ENCODE assay signal across 11 mouse cellular contexts in genomic region chr17:15461921-15462495, GRCm38 (mm10). TPM values are rescaled to one million over a fixed set of nuclear protein-coding genes. Genes with fewer than 3 reads are reported as not detected.
A peak's percentile ranks its signal among the peaks of the same experiment; 100 is the strongest.
DNase-seq lines count a peak whose midpoint lies in the region; ATAC-seq and TF ChIP-seq lines count a peak whose summit lies in the region.
"Had no signal": no experiment of that assay in that cellular context is flagged by ENCODE, and none has a peak within 500 bp of the region (broad histone marks: within the 10 kb centered on the region; RNA-seq: fewer than 3 reads in every experiment).

No protein-coding gene starts in this region.

- DNase-seq in lung, embryonic 14.5 days, result no peak
- DNase-seq in lung, adult 2 months, result no peak
- DNase-seq in gastrocnemius, postnatal 10 days, result peak; percentile 27
- DNase-seq in ovary, postnatal 14 days (ENCODE audit: low spot score), result no peak
- no peak for DNase-seq in urinary bladder, postnatal 4 days (ENCODE audit: low spot score in 2 of 2)
- DNase-seq: lung, postnatal 14 days; midbrain, embryonic 14.5 days had no signal

- no peak overlapping the region for H3K9ac ChIP-seq in lung, embryonic 14.5 days
- H3K9ac ChIP-seq in heart, embryonic 13.5 days, result 0 out of 2 replicates have a peak overlapping the region, but pooled peaks have one; percentile 30

- no peak for TF ChIP-seq CTCF in lung, embryonic 14.5 days (IDR thresholded peaks at IDR 0.05; ENCODE audit: low read depth)
- no peak for TF ChIP-seq CTCF in lung, adult 2 months (IDR thresholded peaks at IDR 0.05; ENCODE audit: insufficient read depth, low read length)
- no peak for TF ChIP-seq CTCF in olfactory bulb, adult 2 months (IDR thresholded peaks at IDR 0.05; ENCODE audit: insufficient read depth, low read depth, low read length)

- no peaks in the 10 kb centered on the region for H3K9me3 ChIP-seq in lung, embryonic 14.5 days (ENCODE audit: low read depth, low read length)
- no peaks in the 10 kb centered on the region for H3K9me3 ChIP-seq in heart, embryonic 13.5 days

- H3K36me3 ChIP-seq in lung, embryonic 14.5 days (ENCODE audit: insufficient read depth), result peaks cover 4% of the 10 kb centered on the region
- H3K36me3 ChIP-seq in heart, embryonic 13.5 days, result peaks cover 4% of the 10 kb centered on the region

- 91% methylated on average over 6 of the region's 6 CpGs for WGBS in lung, embryonic 14.5 days
- 91% methylated on average over 6 of the region's 6 CpGs for WGBS in lung, adult 2 months
- WGBS in heart, embryonic 13.5 days, result 55% methylated on average over 6 of the region's 6 CpGs
- 55% methylated on average over 6 of the region's 6 CpGs for WGBS in olfactory bulb, adult 2 months

- no peak overlapping the region for H3K4me3 ChIP-seq in lung, embryonic 14.5 days (ENCODE audit: low read depth, low read length)
- no peak overlapping the region for H3K4me3 ChIP-seq in lung, adult 2 months (replicated peaks; ENCODE audit: extremely low read depth, low read depth, low read length)
- H3K4me3 ChIP-seq in heart, embryonic 13.5 days, result no peak overlapping the region
- no peak overlapping the region for H3K4me3 ChIP-seq in olfactory bulb, adult 2 months (ENCODE audit: insufficient read depth, low read depth, low read length)

- no peak for TF ChIP-seq POLR2A in lung, adult 2 months (IDR thresholded peaks at IDR 0.05; ENCODE audit: borderline replicate concordance, extremely low read depth, low read depth, low read length)
- TF ChIP-seq POLR2A in olfactory bulb, adult 2 months (IDR thresholded peaks at IDR 0.05; ENCODE audit: insufficient read depth, low read depth, low read length), result no peak

- H3K27ac ChIP-seq in lung, embryonic 14.5 days (ENCODE audit: low read depth), result 0 out of 2 replicates have a peak overlapping the region, but pooled peaks have one; percentile 38
- peak overlapping the region; percentile 96 for H3K27ac ChIP-seq in heart, embryonic 13.5 days (replicated peaks)
- H3K27ac ChIP-seq in olfactory bulb, adult 2 months (ENCODE audit: insufficient read depth, low read depth, low read length), result peak overlapping the region; percentile 42; the same call in 1 of the 2 replicates
- H3K27ac ChIP-seq: hindbrain, postnatal 0 days had no signal

- no peak overlapping the region for H3K4me2 ChIP-seq in lung, embryonic 14.5 days
- peak overlapping the region; percentile 41 for H3K4me2 ChIP-seq in heart, embryonic 13.5 days
- H3K4me2 ChIP-seq: liver, embryonic 11.5 days had no signal

- no peaks in the 10 kb centered on the region for H3K27me3 ChIP-seq in lung, embryonic 14.5 days (ENCODE audit: insufficient read depth, low read length)
- H3K27me3 ChIP-seq in heart, embryonic 13.5 days (replicated peaks), result no peaks in the 10 kb centered on the region

- no peaks in the 10 kb centered on the region for H3K4me1 ChIP-seq in lung, embryonic 14.5 days (ENCODE audit: insufficient read depth)
- H3K4me1 ChIP-seq in lung, adult 2 months (ENCODE audit: control insufficient read depth, insufficient read depth, low read length), result no peaks in the 10 kb centered on the region
- peaks cover 27% of the 10 kb centered on the region for H3K4me1 ChIP-seq in heart, embryonic 13.5 days
- H3K4me1 ChIP-seq in olfactory bulb, adult 2 months (ENCODE audit: control insufficient read depth, insufficient read depth, low read length), result peaks cover 5% of the 10 kb centered on the region

- ATAC-seq in lung, embryonic 14.5 days (ENCODE audit: insufficient read depth), result no peak
- peak; percentile 84; the same call in 1 of the 2 replicates for ATAC-seq in heart, embryonic 13.5 days (ENCODE audit: extremely low read depth, insufficient number of reproducible peaks, low FRiP score, low TSS enrichment)
- ATAC-seq: hindbrain, postnatal 0 days had no signal

RNA-seq across cellular contexts. Expression of gene Psmb1, which starts 37.5 kb away (rescaled TPM):
- polyA plus RNA-seq in lung, embryonic 14.5 days (2014; fragmentation: Nextera tagmentation; extraction: Ambion mirVana), result 268 and 272 TPM in 2 replicates
- 66.1 and 92.3 TPM in 2 replicates for polyA plus RNA-seq in lung, adult 2 months (2012; rRNA removed)
- 100 to 1,000 TPM; 136 to 143 TPM for total RNA-seq in gastrocnemius, postnatal 10 days (2021)
- 194 and 219 TPM in 2 replicates for polyA plus RNA-seq in heart, embryonic 13.5 days (2015; fragmentation: Nextera tagmentation; extraction: Ambion mirVana)
- not detected in 2 replicates for polyA plus RNA-seq in olfactory bulb, adult 2 months (2012; ENCODE audit: insufficient read depth, insufficient read length, low replicate concordance, missing spikeins)

RNA-seq across cellular contexts. Expression of gene Tbp, which starts 37.7 kb away (rescaled TPM):
- polyA plus RNA-seq in lung, embryonic 14.5 days (2014; fragmentation: Nextera tagmentation; extraction: Ambion mirVana), result 53.6 and 53.8 TPM in 2 replicates
- polyA plus RNA-seq in lung, adult 2 months (2012; rRNA removed), result 35.1 and 36.1 TPM in 2 replicates
- 10 to 100 TPM in 1 of 2 experiments, 1 to 10 TPM in 1; 10.0 to 11.6 TPM for total RNA-seq in gastrocnemius, postnatal 10 days (2021)
- 24.7 and 28.0 TPM in 2 replicates for polyA plus RNA-seq in heart, embryonic 13.5 days (2015; fragmentation: Nextera tagmentation; extraction: Ambion mirVana)
- 474 TPM in 1 of 2 replicates, not detected in the other for polyA plus RNA-seq in olfactory bulb, adult 2 months (2012; ENCODE audit: insufficient read depth, insufficient read length, low replicate concordance, missing spikeins)

Comparison
In these comparisons a context has a peak if more than half of its experiments do, and no peak if none do; other contexts are left out.
1. H3K27ac ChIP-seq: peak in every context shown above with its lines; median percentile 96 in heart, embryonic 13.5 days; 42 in olfactory bulb, adult 2 months; 38 in lung, embryonic 14.5 days.